Mouse (Mus musculus) liver, adult 2 months (tissue): ENCODE data around the gene Bcas3. TPM values are rescaled to one million over a fixed set of nuclear protein-coding genes. Genes with fewer than 3 reads are reported as not detected.

Experiments
- DNase-seq: peaks from one replicate; pipeline ENCODE4 v3.0.0-alpha.2; 2011; ENCODE audit warnings: low read depth, low spot score; ENCODE audit errors: extremely low read depth
- H3K27ac ChIP-seq: fragments of 200-500 bp; replicated peaks from 2 replicates; pipeline ENCODE4 v1.5.1; 2012; ENCODE audit warnings: low read depth, mild to moderate bottlenecking, control low read depth, inconsistent platforms, low read length; ENCODE audit not compliant: insufficient read depth
- H3K27me3 ChIP-seq: fragments of 200-500 bp; 2 replicates; pipeline ENCODE4 v1.6.1; 2012; ENCODE audit warnings: mild to moderate bottlenecking, moderate library complexity, low read length, inconsistent platforms; ENCODE audit not compliant: control insufficient read depth, insufficient read depth
- H3K36me3 ChIP-seq: fragments of 200-500 bp; 2 replicates; pipeline ENCODE4 v1.6.1; 2012; ENCODE audit warnings: low read length, inconsistent platforms; ENCODE audit not compliant: control insufficient read depth, insufficient read depth
- H3K4me1 ChIP-seq: fragments of 200-500 bp; 2 replicates; pipeline ENCODE4 v1.6.1; 2011; ENCODE audit warnings: low read length; ENCODE audit not compliant: control insufficient read depth, insufficient read depth
- H3K4me3 ChIP-seq: fragments of 200-500 bp; 2 replicates; pipeline ENCODE4 v1.5.1; 2011; ENCODE audit warnings: low read depth, mild to moderate bottlenecking, control low read depth, low read length, moderate library complexity; ENCODE audit not compliant: insufficient read depth
- H3K79me2 ChIP-seq: fragments of 200-500 bp; 2 replicates; pipeline ENCODE4 v1.6.1; 2012; ENCODE audit warnings: inconsistent platforms, mild to moderate bottlenecking, low read length, moderate library complexity; ENCODE audit not compliant: control insufficient read depth, insufficient read depth
- H3K9ac ChIP-seq: fragments of 200-500 bp; 2 replicates; pipeline ENCODE4 v1.6.1; 2012; ENCODE audit warnings: low read depth, mild to moderate bottlenecking, control low read depth, inconsistent platforms, low read length
- CTCF ChIP-seq: fragments of 200-500 bp; IDR thresholded peaks from 2 replicates; pipeline ENCODE4 v1.5.1; 2011; ENCODE audit warnings: low read depth, low read length, control low read depth
- POLR2A ChIP-seq: fragments of 200-500 bp; IDR thresholded peaks from 2 replicates; pipeline ENCODE4 v1.6.1; 2011; ENCODE audit warnings: low read length, control low read depth; ENCODE audit not compliant: insufficient read depth; ENCODE audit errors: extremely low read depth
- WGBS: fragments of 180-500 bp; shearing (Covaris S2); methylation state at CpG from one replicate; pipeline ENCODE4 v1.1.7; 2018; 5-methylcytosine and 5-hydroxymethylcytosine counted together
- polyA plus RNA-seq: library from polyadenylated mRNA; depleted of rRNA; stranded (reverse); fragments of >200 nt; gene quantifications from 2 replicates; pipeline ENCODE4 v1.2.3, GENCODE M21; 2012
- total RNA-seq: library from RNA; depleted of rRNA; stranded (reverse); fragments of >200 nt; gene quantifications from 2 replicates; pipeline ENCODE4 v1.2.3, GENCODE M21; 2014

The Bcas3 gene
- total and polyA plus RNA-seq, 2 experiments: 16.5 to 21.4 TPM

GRCm38 (mm10) chr11:85643479-85644000, 290.6 kb downstream of the Bcas3 start:
- H3K27me3 ChIP-seq: no peaks in the 10 kb centered on the region
- H3K36me3 ChIP-seq: no peaks in the 10 kb centered on the region
- H3K4me1 ChIP-seq: peaks cover 1% of the 10 kb centered on the region; the same call in 1 of the 2 replicates
- H3K79me2 ChIP-seq: no peaks in the 10 kb centered on the region
- no peak overlapping the region for H3K9ac ChIP-seq
- no peak overlapping the region for H3K27ac ChIP-seq
- H3K4me3 ChIP-seq: no peak overlapping the region
- DNase-seq: no peak
- TF ChIP-seq CTCF (no peak), POLR2A (no peak)
- 93% methylated on average over 10 of the region's 10 CpGs for WGBS

GRCm38 (mm10) chr11:85644027-85644747, 291.2 kb downstream of the Bcas3 start:
- Histone ChIP-seq H3K36me3 (no peaks in the 10 kb centered on the region), H3K4me1 (0 out of 2 replicates have a peak, but pooled peaks cover 2% of the 10 kb centered on the region), H3K27me3 (no peaks in the 10 kb centered on the region), H3K79me2 (no peaks in the 10 kb centered on the region), H3K27ac (no peak overlapping the region), H3K4me3 (no peak overlapping the region), H3K9ac (no peak overlapping the region)
- no peak for DNase-seq
- WGBS: 65% methylated on average over 12 of the region's 12 CpGs
- TF ChIP-seq CTCF: no peak
- no peak for TF ChIP-seq POLR2A

GRCm38 (mm10) chr11:85644748-85645060, 291.7 kb downstream of the Bcas3 start:
- WGBS: 83% methylated on average over 6 of the region's 6 CpGs
- TF ChIP-seq POLR2A: no peak
- no peak for TF ChIP-seq CTCF
- Histone ChIP-seq H3K27ac (no peak overlapping the region), H3K4me1 (0 out of 2 replicates have a peak, but pooled peaks cover 2% of the 10 kb centered on the region), H3K27me3 (no peaks in the 10 kb centered on the region), H3K79me2 (no peaks in the 10 kb centered on the region), H3K9ac (no peak overlapping the region), H3K4me3 (no peak overlapping the region), H3K36me3 (no peaks in the 10 kb centered on the region)
- no peak for DNase-seq

GRCm38 (mm10) chr11:85645152-85645835, 292.3 kb downstream of the Bcas3 start:
- H3K4me1 ChIP-seq: 0 out of 2 replicates have a peak, but pooled peaks cover 2% of the 10 kb centered on the region

GRCm38 (mm10) chr11:85648893-85649292, 295.9 kb downstream of the Bcas3 start:
- H3K4me3 ChIP-seq: no peak overlapping the region
- WGBS: 64% methylated on average over 3 of the region's 3 CpGs
- no peaks in the 10 kb centered on the region for H3K27me3 ChIP-seq
- no peak overlapping the region for H3K9ac ChIP-seq
- DNase-seq: no peak
- H3K27ac ChIP-seq: no peak overlapping the region
- TF ChIP-seq POLR2A (no peak), CTCF (no peak)
- H3K36me3 ChIP-seq: no peaks in the 10 kb centered on the region
- H3K4me1 ChIP-seq: 0 out of 2 replicates have a peak, but pooled peaks cover 2% of the 10 kb centered on the region
- H3K79me2 ChIP-seq: no peaks in the 10 kb centered on the region

More at GRCm38 (mm10) chr11:85645152-85645835, 292.3 kb downstream of the Bcas3 start:
- peak; percentile 72 for DNase-seq
- H3K79me2 ChIP-seq: no peaks in the 10 kb centered on the region
- no peak overlapping the region for H3K9ac ChIP-seq
- H3K27me3 ChIP-seq: no peaks in the 10 kb centered on the region
- no peak overlapping the region for H3K4me3 ChIP-seq
- TF ChIP-seq POLR2A (no peak), CTCF (no peak)
- no peaks in the 10 kb centered on the region for H3K36me3 ChIP-seq
- WGBS: 56% methylated on average over 7 of the region's 7 CpGs
- H3K27ac ChIP-seq: no peak overlapping the region

GRCm38 (mm10) chr11:85649373-85649772, 296.4 kb downstream of the Bcas3 start:
- peak; percentile 67 for DNase-seq

More at GRCm38 (mm10) chr11:85649373-85649772, 296.4 kb downstream of the Bcas3 start:
- no peak overlapping the region for H3K4me3 ChIP-seq
- no peak overlapping the region for H3K9ac ChIP-seq
- TF ChIP-seq POLR2A: no peak
- TF ChIP-seq CTCF: no peak
- no peaks in the 10 kb centered on the region for H3K27me3 ChIP-seq
- 0 out of 2 replicates have a peak, but pooled peaks cover 2% of the 10 kb centered on the region for H3K4me1 ChIP-seq
- H3K36me3 ChIP-seq: no peaks in the 10 kb centered on the region
- no peaks in the 10 kb centered on the region for H3K79me2 ChIP-seq
- 75% methylated on average over 9 of the region's 9 CpGs for WGBS
- H3K27ac ChIP-seq: no peak overlapping the region
